Mouse (Mus musculus) midbrain, postnatal 0 days (tissue): ENCODE measurements around the gene Psmd9. TPM values are rescaled to one million over a fixed set of nuclear protein-coding genes. Genes with fewer than 3 reads are reported as not detected.

ENCODE experiments used
- ATAC-seq: fragments of 200-750 bp; cut with Nextera tagmentation; 2 replicates; pipeline ENCODE4 v1.8.0; 2017; ENCODE audit warnings: moderate number of reproducible peaks, mild to moderate bottlenecking, moderate TSS enrichment, moderate library complexity; ENCODE audit not compliant: low FRiP score
- DNase-seq: peaks from one replicate; pipeline ENCODE4 v3.0.0-alpha.2; 2015; ENCODE audit warnings: low spot score
- H3K27ac ChIP-seq: fragments of 300-500 bp; sonication (generic); 2 replicates; pipeline ENCODE4 v1.5.1; 2014; ENCODE audit warnings: low read depth, mild to moderate bottlenecking, low read length, mixed read lengths
- H3K27me3 ChIP-seq: fragments of 300-500 bp; sonication (generic); 2 replicates; pipeline ENCODE4 v1.6.1; 2014; ENCODE audit warnings: low read length, control low read depth, mixed read lengths; ENCODE audit not compliant: insufficient read depth
- H3K36me3 ChIP-seq: fragments of 300-500 bp; sonication (generic); 2 replicates; pipeline ENCODE4 v1.6.1; 2014; ENCODE audit warnings: low read length, control low read depth, mixed read lengths; ENCODE audit not compliant: insufficient read depth
- H3K4me1 ChIP-seq: fragments of 300-500 bp; sonication (generic); 2 replicates; pipeline ENCODE4 v1.6.1; 2014; ENCODE audit warnings: mild to moderate bottlenecking, control low read depth, antibody characterized with exemption, low read length, mixed read lengths; ENCODE audit not compliant: insufficient read depth
- H3K4me2 ChIP-seq: fragments of 300-500 bp; sonication (generic); 2 replicates; pipeline ENCODE4 v1.6.1; 2014; ENCODE audit warnings: low read depth, mild to moderate bottlenecking, low read length, mixed read lengths; ENCODE audit not compliant: poor library complexity, severe bottlenecking
- H3K4me3 ChIP-seq: fragments of 300-500 bp; sonication (generic); 2 replicates; pipeline ENCODE4 v1.5.1; 2014; ENCODE audit warnings: low read depth, mild to moderate bottlenecking, low read length, moderate library complexity
- H3K9ac ChIP-seq: fragments of 300-500 bp; sonication (generic); replicated peaks from 2 replicates; pipeline ENCODE4 v1.6.1; 2014; ENCODE audit warnings: mild to moderate bottlenecking, low read length, moderate library complexity, mixed read lengths; ENCODE audit not compliant: poor library complexity, severe bottlenecking
- H3K9me3 ChIP-seq: fragments of 300-500 bp; sonication (generic); 2 replicates; pipeline ENCODE4 v1.6.1; 2016; ENCODE audit warnings: low read length, control low read depth
- CTCF ChIP-seq: IDR thresholded peaks from 2 replicates; pipeline ENCODE4 v1.5.1; 2016; ENCODE audit warnings: antibody characterized with exemption, mild to moderate bottlenecking
- WGBS: fragments of 180-500 bp; shearing (Covaris S2); extraction: QIAGEN DNeasy Blood & Tissue Kit; methylation state at CpG from one replicate; pipeline ENCODE4 v1.1.7; 2014; 5-methylcytosine and 5-hydroxymethylcytosine counted together
- polyA plus RNA-seq: library from polyadenylated mRNA; unstranded; fragments of >200 nt; fragmentation: Nextera tagmentation; extraction: Ambion mirVana; gene quantifications from 2 replicates; pipeline ENCODE4 v1.2.1, GENCODE M21; 2015
- total RNA-seq: library from RNA; depleted of rRNA; stranded (reverse); fragments of >200 nt; gene quantifications from 2 replicates; pipeline ENCODE4 v1.2.3, GENCODE M21; 2014

The Psmd9 gene
- total and polyA plus RNA-seq, 2 experiments from 2014 or later, result 26.5 to 81.8 TPM

DNA sequence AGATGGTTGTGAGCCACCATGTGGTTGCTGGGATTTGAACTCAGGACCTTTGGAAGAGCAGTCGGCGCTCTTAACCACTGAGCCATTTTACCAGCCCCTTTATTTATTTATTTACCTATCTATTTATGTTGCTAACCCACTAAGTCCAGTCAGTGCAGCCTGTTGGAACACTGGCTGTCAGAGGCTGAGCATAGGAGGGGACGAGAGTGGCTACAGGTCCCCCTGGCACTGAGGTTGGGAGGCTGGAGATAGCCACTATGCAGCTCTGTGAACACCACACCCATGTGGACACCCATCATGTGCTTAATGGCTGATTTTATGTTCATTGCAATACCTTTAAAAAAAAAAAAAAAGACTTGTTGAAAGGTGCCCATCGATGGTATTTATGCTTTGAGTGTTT, 110.0 kb downstream of the Psmd9 start:
- ATAC-seq, result no peak
- no peak overlapping the region for H3K4me2 ChIP-seq
- H3K27ac ChIP-seq, result no peak overlapping the region
- no peak overlapping the region for H3K4me3 ChIP-seq
- no peak for DNase-seq
- H3K4me1 ChIP-seq, result peaks cover 8% of the 10 kb centered on the region; the same call in 1 of the 2 replicates
- no peak for TF ChIP-seq CTCF
- H3K9me3 ChIP-seq, result no peaks in the 10 kb centered on the region
- H3K27me3 ChIP-seq, result no peaks in the 10 kb centered on the region
- no peaks in the 10 kb centered on the region for H3K36me3 ChIP-seq
- no peak overlapping the region for H3K9ac ChIP-seq
- WGBS, result 90% methylated on average over 4 of the region's 4 CpGs

GRCm38 (mm10) chr5:123281336-123282136, 112.3 kb downstream of the Psmd9 start:
- DNase-seq, result no peak

GRCm38 (mm10) chr5:123285174-123285573, 116.0 kb downstream of the Psmd9 start:
- 0 out of 2 replicates have a peak overlapping the region, but pooled peaks have one; percentile 3 for H3K27ac ChIP-seq
- ATAC-seq, result no peak
- peak; percentile 80 for TF ChIP-seq CTCF
- no peak overlapping the region for H3K9ac ChIP-seq
- H3K9me3 ChIP-seq, result no peaks in the 10 kb centered on the region
- H3K27me3 ChIP-seq, result no peaks in the 10 kb centered on the region
- WGBS, result 37% methylated on average over 8 of the region's 8 CpGs
- no peak overlapping the region for H3K4me2 ChIP-seq
- H3K4me3 ChIP-seq, result no peak overlapping the region
- H3K36me3 ChIP-seq, result no peaks in the 10 kb centered on the region
- H3K4me1 ChIP-seq, result no peaks in the 10 kb centered on the region
- peak; percentile 72 for DNase-seq

More at GRCm38 (mm10) chr5:123281336-123282136, 112.3 kb downstream of the Psmd9 start:
- H3K9me3 ChIP-seq, result no peaks in the 10 kb centered on the region
- H3K27me3 ChIP-seq, result no peaks in the 10 kb centered on the region
- H3K4me3 ChIP-seq, result no peak overlapping the region
- ATAC-seq, result no peak
- H3K4me2 ChIP-seq, result no peak overlapping the region
- 81% methylated on average over 9 of the region's 9 CpGs for WGBS
- H3K9ac ChIP-seq, result no peak overlapping the region
- H3K4me1 ChIP-seq, result 0 out of 2 replicates have a peak, but pooled peaks cover 8% of the 10 kb centered on the region
- H3K36me3 ChIP-seq, result no peaks in the 10 kb centered on the region
- H3K27ac ChIP-seq, result no peak overlapping the region
- no peak for TF ChIP-seq CTCF

DNA sequence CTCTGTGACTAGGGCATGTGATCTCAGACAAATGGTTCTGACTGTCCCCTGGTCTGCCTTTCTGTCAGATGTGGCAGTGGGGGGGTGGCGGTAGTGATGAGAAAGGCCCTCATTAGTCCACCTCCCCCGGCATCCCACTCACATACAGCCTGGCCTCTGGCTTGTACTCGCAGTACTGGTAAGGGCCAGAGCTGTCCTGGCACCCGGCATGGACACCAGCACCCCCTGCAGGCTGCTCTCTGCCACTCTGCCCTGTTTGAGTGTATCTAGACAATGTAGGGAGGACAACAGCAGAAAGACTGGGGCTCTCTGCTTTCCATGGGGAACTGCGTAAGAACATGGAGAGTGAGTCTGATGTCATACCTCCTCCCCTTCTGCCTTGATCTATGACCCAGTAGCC, 118.9 kb downstream of the Psmd9 start:
- H3K36me3 ChIP-seq, result no peaks in the 10 kb centered on the region
- WGBS, result 81% methylated on average over 5 of the region's 5 CpGs
- TF ChIP-seq CTCF, result no peak
- no peak overlapping the region for H3K4me2 ChIP-seq
- DNase-seq (no peak), ATAC-seq (no peak)
- H3K4me3 ChIP-seq, result no peak overlapping the region
- H3K27me3 ChIP-seq, result no peaks in the 10 kb centered on the region
- no peak overlapping the region for H3K9ac ChIP-seq
- no peaks in the 10 kb centered on the region for H3K9me3 ChIP-seq
- H3K4me1 ChIP-seq, result no peaks in the 10 kb centered on the region
- H3K27ac ChIP-seq, result no peak overlapping the region

- no peaks in the 10 kb centered on the region for H3K4me1 ChIP-seq
Observed at GRCm38 (mm10) chr5:123294653-123295052, 125.4 kb downstream of the Psmd9 start.

DNA sequence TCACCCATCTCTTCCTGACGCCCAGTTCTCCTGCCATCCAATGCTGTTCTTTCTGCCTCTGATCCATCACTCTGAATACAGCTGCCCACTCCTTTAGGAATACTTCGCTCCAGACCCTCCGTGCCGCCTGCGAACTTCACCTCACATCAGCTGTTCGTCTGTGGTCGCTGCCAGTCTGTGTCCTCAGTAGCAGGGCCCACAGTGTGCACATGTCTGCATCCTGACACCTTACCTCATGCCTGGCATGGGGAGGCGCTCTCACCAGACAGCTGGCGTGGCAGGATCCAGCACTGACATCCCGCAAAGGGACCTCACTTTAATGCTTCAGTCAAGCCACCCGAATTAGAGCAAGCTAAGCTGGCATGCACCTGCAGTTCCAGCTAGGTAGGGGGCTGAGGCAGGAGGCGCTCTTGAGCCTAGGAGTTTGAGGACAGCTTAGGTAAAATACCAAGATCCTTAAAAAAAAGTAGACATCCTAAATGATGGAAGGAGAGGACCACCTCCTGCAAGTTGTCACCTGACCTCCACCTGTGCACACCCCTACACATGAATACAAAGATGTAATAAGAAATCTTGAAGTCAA, 127.1 kb downstream of the Psmd9 start:
- ATAC-seq, result no peak
- H3K27me3 ChIP-seq, result no peaks in the 10 kb centered on the region
- no peaks in the 10 kb centered on the region for H3K9me3 ChIP-seq
- no peak overlapping the region for H3K4me3 ChIP-seq
- H3K9ac ChIP-seq, result no peak overlapping the region
- H3K4me2 ChIP-seq, result no peak overlapping the region
- WGBS, result 71% methylated on average over 12 of the region's 12 CpGs
- no peak overlapping the region for H3K27ac ChIP-seq
- DNase-seq, result no peak
- no peaks in the 10 kb centered on the region for H3K4me1 ChIP-seq
- H3K36me3 ChIP-seq, result no peaks in the 10 kb centered on the region
- peak; percentile 35 for TF ChIP-seq CTCF

More at GRCm38 (mm10) chr5:123294653-123295052, 125.4 kb downstream of the Psmd9 start:
- 76% methylated on average over 9 of the region's 9 CpGs for WGBS
- no peak for DNase-seq
- no peak overlapping the region for H3K9ac ChIP-seq
- no peaks in the 10 kb centered on the region for H3K9me3 ChIP-seq
- H3K27me3 ChIP-seq, result no peaks in the 10 kb centered on the region
- no peak overlapping the region for H3K27ac ChIP-seq
- no peak for TF ChIP-seq CTCF
- H3K4me3 ChIP-seq, result no peak overlapping the region
- ATAC-seq, result no peak
- no peak overlapping the region for H3K4me2 ChIP-seq
- H3K36me3 ChIP-seq, result no peaks in the 10 kb centered on the region
